Comparison of ENCODE assay signal across 18 mouse cellular contexts in the genomic region with DNA sequence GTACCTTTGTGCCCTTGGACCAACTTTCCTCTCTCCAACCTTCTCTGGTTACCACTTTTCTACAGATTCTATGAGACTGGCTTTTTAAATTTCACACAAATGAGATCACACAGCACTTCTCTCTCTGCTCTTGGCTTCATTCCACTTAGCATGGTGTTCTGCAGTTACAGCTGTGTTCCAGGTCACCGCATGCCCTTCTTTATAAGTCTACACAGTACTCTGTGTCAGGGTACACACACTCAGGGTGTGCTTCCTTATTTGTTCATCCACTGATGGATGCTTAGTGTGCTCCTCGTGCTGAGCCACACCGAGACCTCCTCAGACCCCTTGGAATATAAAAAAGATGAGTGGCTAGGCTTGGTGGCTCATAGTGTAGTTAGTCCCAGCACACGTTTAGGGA. TPM values are rescaled to one million over a fixed set of nuclear protein-coding genes. Genes with fewer than 3 reads are reported as not detected.
DNase-seq lines count a peak whose midpoint lies in the region; ATAC-seq and TF ChIP-seq lines count a peak whose summit lies in the region.
"Had no signal": no experiment of that assay in that cellular context is flagged by ENCODE, and none has a peak within 500 bp of the region (broad histone marks: within the 10 kb centered on the region; RNA-seq: fewer than 3 reads in every experiment).

No protein-coding gene starts in this region.

- no peak for TF ChIP-seq POLR2A in myocyte (IDR thresholded peaks at IDR 0.05; ENCODE audit: insufficient read length, low read depth)

- H3K27ac ChIP-seq in liver, embryonic 12.5 days: peak overlapping the region; percentile 92
- no peak overlapping the region for H3K27ac ChIP-seq in liver, embryonic 11.5 days (ENCODE audit: low read depth, low read length)
- H3K27ac ChIP-seq: embryonic facial prominence, embryonic 15.5 days; forebrain, embryonic 15.5 days; hindbrain, embryonic 15.5 days had no signal

- peaks cover 76% of the 10 kb centered on the region for H3K4me1 ChIP-seq in liver, embryonic 12.5 days
- peaks cover 43% of the 10 kb centered on the region for H3K4me1 ChIP-seq in liver, embryonic 11.5 days (replicated peaks; ENCODE audit: control insufficient read depth, insufficient read depth, low read length)
- H3K4me1 ChIP-seq in megakaryocyte, embryonic 14.5 days: peaks cover 70% of the 10 kb centered on the region

- no peaks in the 10 kb centered on the region for H3K27me3 ChIP-seq in liver, embryonic 12.5 days (replicated peaks)
- no peaks in the 10 kb centered on the region for H3K27me3 ChIP-seq in liver, embryonic 11.5 days (replicated peaks; ENCODE audit: control insufficient read depth, insufficient read depth, low read length)
- H3K27me3 ChIP-seq in megakaryocyte, embryonic 14.5 days (replicated peaks): no peaks in the 10 kb centered on the region
- no peaks in the 10 kb centered on the region for H3K27me3 ChIP-seq in myocyte (ENCODE audit: control insufficient read depth, insufficient read depth, insufficient read length)
- H3K27me3 ChIP-seq: embryonic facial prominence, embryonic 15.5 days; forebrain, embryonic 15.5 days; heart, embryonic 12.5 days; hindbrain, embryonic 15.5 days had no signal

- DNase-seq in liver, embryonic 11.5 days (ENCODE audit: low spot score): no peak
- DNase-seq in adipocyte (ENCODE audit: low spot score): peak; percentile 19
- DNase-seq in spleen, adult 18-20 months: no peak
- DNase-seq in testis, postnatal 10 days (ENCODE audit: low spot score): no peak
- DNase-seq: adrenal gland, adult 8-10 months; cerebellum, adult 11 months; cerebellum, adult 8-10 months; cerebellum, postnatal 14 days; embryo, embryonic 11 days; gastrocnemius, postnatal 10 days had no signal

- H3K79me2 ChIP-seq in myocyte (ENCODE audit: control insufficient read depth, insufficient read depth): peaks cover 29% of the 10 kb centered on the region

- H3ac ChIP-seq in myocyte (ENCODE audit: control insufficient read depth, insufficient read length): no peak overlapping the region

- no peaks in the 10 kb centered on the region for H3K36me3 ChIP-seq in liver, embryonic 12.5 days
- no peaks in the 10 kb centered on the region for H3K36me3 ChIP-seq in liver, embryonic 11.5 days (ENCODE audit: control insufficient read depth, insufficient read depth, low read length)
- no peaks in the 10 kb centered on the region for H3K36me3 ChIP-seq in megakaryocyte, embryonic 14.5 days (replicated peaks; ENCODE audit: low read length)
- no peaks in the 10 kb centered on the region for H3K36me3 ChIP-seq in myocyte (ENCODE audit: control insufficient read depth, insufficient read depth)
- H3K36me3 ChIP-seq: embryonic facial prominence, embryonic 15.5 days; forebrain, embryonic 15.5 days; heart, embryonic 12.5 days; hindbrain, embryonic 15.5 days had no signal

- no peak overlapping the region for H3K4me3 ChIP-seq in liver, embryonic 12.5 days
- H3K4me3 ChIP-seq in liver, embryonic 11.5 days (ENCODE audit: low read depth, low read length): no peak overlapping the region
- peak overlapping the region; percentile 16 for H3K4me3 ChIP-seq in megakaryocyte, embryonic 14.5 days (replicated peaks)
- no peak overlapping the region for H3K4me3 ChIP-seq in myocyte
- H3K4me3 ChIP-seq: embryonic facial prominence, embryonic 15.5 days; forebrain, embryonic 15.5 days; heart, embryonic 12.5 days; hindbrain, embryonic 15.5 days had no signal

- H3K9ac ChIP-seq in liver, embryonic 12.5 days: no peak overlapping the region
- H3K9ac ChIP-seq in liver, embryonic 11.5 days (ENCODE audit: low read depth, low read length): no peak overlapping the region
- H3K9ac ChIP-seq: embryonic facial prominence, embryonic 15.5 days; forebrain, embryonic 15.5 days; heart, embryonic 12.5 days; hindbrain, embryonic 15.5 days had no signal

- 79% methylated on average over 4 of the region's 4 CpGs for WGBS in liver, embryonic 12.5 days (ENCODE audit: insufficient replicate concordance)
- WGBS in liver, embryonic 11.5 days: 82% methylated on average over 4 of the region's 4 CpGs

- no peak overlapping the region for H3K4me2 ChIP-seq in liver, embryonic 12.5 days
- no peak overlapping the region for H3K4me2 ChIP-seq in liver, embryonic 11.5 days
- H3K4me2 ChIP-seq in myocyte (ENCODE audit: low read depth): peak overlapping the region; percentile 26
- H3K4me2 ChIP-seq: embryonic facial prominence, embryonic 15.5 days; forebrain, embryonic 15.5 days; heart, embryonic 12.5 days; hindbrain, embryonic 15.5 days had no signal

- H3K9me3 ChIP-seq in liver, embryonic 12.5 days (replicated peaks): no peaks in the 10 kb centered on the region
- no peaks in the 10 kb centered on the region for H3K9me3 ChIP-seq in liver, embryonic 11.5 days (ENCODE audit: control insufficient read depth, low read length)
- H3K9me3 ChIP-seq in megakaryocyte, embryonic 14.5 days: no peaks in the 10 kb centered on the region
- H3K9me3 ChIP-seq: embryonic facial prominence, embryonic 15.5 days; forebrain, embryonic 15.5 days; heart, embryonic 12.5 days; hindbrain, embryonic 15.5 days had no signal

- no peak for ATAC-seq in liver, embryonic 12.5 days
- no peak for ATAC-seq in liver, embryonic 11.5 days (replicated peaks; ENCODE audit: low FRiP score)
- no peak for ATAC-seq in megakaryocyte, adult 5-6 weeks (ENCODE audit: poor library complexity, severe bottlenecking)
- ATAC-seq: forebrain, embryonic 15.5 days had no signal

TF ChIP-seq in myocyte, 11 proteins besides CTCF, POLR2A, EP300 and RAD21:
- TF ChIP-seq TCF3 (IDR thresholded peaks at IDR 0.05; ENCODE audit: insufficient read length, low read depth) (no peak), TCF12 (IDR thresholded peaks at IDR 0.05; ENCODE audit: insufficient read depth, poor library complexity, severe bottlenecking) (no peak), USF1 (IDR thresholded peaks at IDR 0.05; ENCODE audit: low read depth) (no peak), CEBPB (IDR thresholded peaks at IDR 0.05; ENCODE audit: insufficient read depth, poor library complexity, severe bottlenecking) (no peak), E2F4 (IDR thresholded peaks at IDR 0.05; ENCODE audit: insufficient read depth) (no peak), POLR2AphosphoS2 (IDR thresholded peaks at IDR 0.05; ENCODE audit: insufficient read length, low read depth) (no peak), MAX (IDR thresholded peaks at IDR 0.05; ENCODE audit: low read depth) (no peak), MYOG (IDR thresholded peaks at IDR 0.05; ENCODE audit: control insufficient read depth in 1 of 3, insufficient read depth in 1 of 3, insufficient read length in 2 of 3, low read depth in 2 of 3) (no peak)

RNA-seq across cellular contexts. Expression of gene Ero1l, which starts 1.5 kb away (rescaled TPM):
- polyA plus RNA-seq in liver, embryonic 12.5 days (2016; fragmentation: Nextera tagmentation; extraction: Ambion mirVana): 51.1 and 56.7 TPM in 2 replicates
- polyA plus RNA-seq in liver, embryonic 11.5 days (2014; fragmentation: Nextera tagmentation; extraction: Ambion mirVana): 64.4 and 78.9 TPM in 2 replicates
- 3.0 and 3.5 TPM in 2 replicates for polyA plus RNA-seq in megakaryocyte, embryonic 14.5 days (2012; ENCODE audit: insufficient read depth, low replicate concordance)
- total RNA-seq in megakaryocyte, adult 5-6 weeks (2015): 72.1 and 75.6 TPM in 2 replicates
- total RNA-seq in megakaryocyte, adult 5-6 weeks (2017): 43.2 and 80.7 TPM in 2 replicates
- 43.5 TPM for polyA plus RNA-seq in myocyte (2012; fragmentation: generic; extraction: Trizol)

RNA-seq across cellular contexts. Expression of gene Psmc6, which starts 9.5 kb away (rescaled TPM):
- 130 and 131 TPM in 2 replicates for polyA plus RNA-seq in liver, embryonic 12.5 days (2016; fragmentation: Nextera tagmentation; extraction: Ambion mirVana)
- 178 and 191 TPM in 2 replicates for polyA plus RNA-seq in liver, embryonic 11.5 days (2014; fragmentation: Nextera tagmentation; extraction: Ambion mirVana)
- polyA plus RNA-seq in megakaryocyte, embryonic 14.5 days (2012; ENCODE audit: insufficient read depth, low replicate concordance): 3.3 TPM in 1 of 2 replicates, not detected in the other
- 120 and 126 TPM in 2 replicates for total RNA-seq in megakaryocyte, adult 5-6 weeks (2015)
- 140 and 144 TPM in 2 replicates for total RNA-seq in megakaryocyte, adult 5-6 weeks (2017)
- 72.7 TPM for polyA plus RNA-seq in myocyte (2012; fragmentation: generic; extraction: Trizol)

RNA-seq across cellular contexts. Expression of gene Styx, which starts 30.8 kb away (rescaled TPM):
- 30.0 and 30.3 TPM in 2 replicates for polyA plus RNA-seq in liver, embryonic 12.5 days (2016; fragmentation: Nextera tagmentation; extraction: Ambion mirVana)
- 40.1 and 46.9 TPM in 2 replicates for polyA plus RNA-seq in liver, embryonic 11.5 days (2014; fragmentation: Nextera tagmentation; extraction: Ambion mirVana)
- 46.9 and 201 TPM in 2 replicates for polyA plus RNA-seq in megakaryocyte, embryonic 14.5 days (2012; ENCODE audit: insufficient read depth, low replicate concordance)
- total RNA-seq in megakaryocyte, adult 5-6 weeks (2015): 22.0 and 23.7 TPM in 2 replicates
- 13.1 and 14.1 TPM in 2 replicates for total RNA-seq in megakaryocyte, adult 5-6 weeks (2017)
- 6.3 TPM for polyA plus RNA-seq in myocyte (2012; fragmentation: generic; extraction: Trizol)

Comparison
In these comparisons a context has a peak if more than half of its experiments do, and no peak if none do; other contexts are left out.
1. RNA of gene Psmc6, which starts 9.5 kb away (polyA plus RNA-seq): 178 to 191 TPM in liver, embryonic 11.5 days, 130 to 131 TPM in liver, embryonic 12.5 days and 72.7 TPM in myocyte (single experiment); 3.3 TPM in megakaryocyte, embryonic 14.5 days; every median in the first group is over 10 times any median in the second.